Mouse (Mus musculus): ENCODE results near the gene Dcxr. TPM values are rescaled to one million over a fixed set of nuclear protein-coding genes. Genes with fewer than 3 reads are reported as not detected.

Dcxr gene
- polyA plus RNA-seq, 1 experiment from 2014 or later, result 43.0 TPM

DNA sequence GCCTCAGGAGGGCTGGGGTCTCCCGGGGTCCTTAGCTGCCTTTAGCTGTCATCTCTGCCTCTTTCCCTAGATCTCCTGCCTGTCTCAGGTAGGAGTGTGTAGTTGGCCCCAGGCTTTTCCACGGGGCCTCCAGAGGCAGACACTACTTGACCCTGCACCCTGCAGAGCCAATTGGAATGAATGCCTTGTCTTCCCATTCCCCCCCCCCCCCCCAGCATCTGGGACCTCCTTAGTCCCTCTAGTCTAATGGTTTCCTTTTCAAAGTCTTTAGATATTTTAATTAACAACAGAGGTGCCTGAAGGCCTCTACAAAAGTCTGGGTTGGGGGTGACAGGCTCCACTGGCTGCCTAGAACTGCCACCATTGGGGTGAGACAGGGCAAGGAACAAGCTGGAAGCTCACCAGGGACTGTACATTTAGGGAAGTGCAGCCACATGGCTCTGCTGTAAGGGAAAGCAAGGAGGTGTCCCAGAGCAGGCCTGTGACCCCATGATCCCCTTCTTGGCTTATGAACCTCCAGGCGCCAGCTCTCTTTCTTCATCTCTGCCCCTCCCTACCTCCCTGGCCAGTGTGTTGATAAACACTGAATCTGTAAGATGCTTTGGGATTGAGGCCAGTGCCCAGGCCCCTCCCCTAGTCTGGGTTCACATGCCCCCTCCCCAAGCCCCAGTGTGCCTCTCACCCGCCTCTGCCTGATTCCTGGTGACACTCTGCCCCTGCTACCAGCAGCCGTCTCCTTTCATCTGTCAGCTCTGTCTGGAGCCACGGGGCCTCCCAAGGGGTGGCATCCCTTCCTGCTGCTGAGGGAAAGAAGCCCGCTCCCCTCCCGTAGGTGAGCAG, 22.4 kb downstream of the Dcxr start:
- H3K27me3 ChIP-seq (ENCODE audit: control insufficient read depth, insufficient read depth, low read length), result no peaks in the 10 kb centered on the region
- peak overlapping the region; percentile 25; the same call in 1 of the 2 replicates for H3K27ac ChIP-seq (ENCODE audit: low read length)
- no peak for ATAC-seq (ENCODE audit: insufficient read depth, low FRiP score)
- no peaks in the 10 kb centered on the region for H3K36me3 ChIP-seq (ENCODE audit: control insufficient read depth, insufficient read depth, low read length)
- WGBS, result 29% methylated on average over 8 of the region's 8 CpGs
- H3K4me2 ChIP-seq (ENCODE audit: low read depth, low read length), result no peak overlapping the region
- peak overlapping the region; percentile 32; the same call in 1 of the 2 replicates for H3K9ac ChIP-seq (ENCODE audit: low read length)
- H3K4me3 ChIP-seq (replicated peaks; ENCODE audit: low read length), result no peak overlapping the region
- H3K4me1 ChIP-seq (ENCODE audit: control insufficient read depth, insufficient read depth, low read length), result peaks cover 37% of the 10 kb centered on the region
- no peaks in the 10 kb centered on the region for H3K9me3 ChIP-seq (replicated peaks; ENCODE audit: control insufficient read depth, low read length)

DNA sequence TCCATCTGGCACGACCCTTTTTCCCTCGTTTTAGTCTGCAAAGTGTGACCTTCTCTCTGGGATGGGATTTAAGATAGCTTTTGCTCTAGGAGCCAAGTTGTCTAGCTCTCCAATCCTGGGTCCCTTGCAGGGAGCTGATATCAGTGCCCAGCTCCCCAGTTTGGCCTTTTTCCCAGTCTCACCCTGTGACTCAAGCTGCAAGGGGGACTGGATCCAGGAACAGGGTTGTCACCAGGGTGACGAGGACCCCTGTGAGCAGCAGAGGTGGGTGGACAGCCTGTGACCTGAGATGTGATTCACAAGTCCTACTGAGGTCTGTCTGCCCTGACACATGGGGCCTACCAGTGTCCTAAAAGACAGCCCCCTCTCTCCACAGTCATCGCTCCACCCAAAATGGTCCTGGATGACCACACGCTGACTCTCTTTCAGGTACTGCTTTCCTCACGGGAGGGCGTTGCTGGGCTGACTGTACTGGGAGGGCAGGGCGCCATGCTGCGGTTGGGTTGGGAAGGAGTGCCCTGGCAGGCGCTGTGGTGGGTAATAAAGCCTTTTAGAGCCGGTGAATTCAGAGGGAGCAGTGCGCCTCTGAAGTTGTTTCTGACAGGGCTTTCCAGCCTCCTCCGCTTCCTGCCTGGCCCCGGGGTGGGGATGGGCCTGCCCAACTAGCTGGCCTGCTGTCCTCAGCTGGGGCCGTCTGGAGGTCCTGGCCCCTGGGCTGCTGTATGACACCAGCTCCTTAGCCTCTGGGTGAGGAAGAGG, 23.2 kb downstream of the Dcxr start:
- no peaks in the 10 kb centered on the region for H3K27me3 ChIP-seq (ENCODE audit: control insufficient read depth, insufficient read depth, low read length)
- H3K4me1 ChIP-seq (ENCODE audit: control insufficient read depth, insufficient read depth, low read length), result peaks cover 29% of the 10 kb centered on the region
- 44% methylated on average over 15 of the region's 15 CpGs for WGBS
- no peak overlapping the region for H3K4me2 ChIP-seq (ENCODE audit: low read depth, low read length)
- H3K27ac ChIP-seq (ENCODE audit: low read length), result peak overlapping the region; percentile 25; the same call in 1 of the 2 replicates
- H3K9ac ChIP-seq (ENCODE audit: low read length), result peak overlapping the region; percentile 17; the same call in 1 of the 2 replicates
- no peaks in the 10 kb centered on the region for H3K9me3 ChIP-seq (replicated peaks; ENCODE audit: control insufficient read depth, low read length)
- no peak for ATAC-seq (ENCODE audit: insufficient read depth, low FRiP score)
- no peak overlapping the region for H3K4me3 ChIP-seq (replicated peaks; ENCODE audit: low read length)
- no peaks in the 10 kb centered on the region for H3K36me3 ChIP-seq (ENCODE audit: control insufficient read depth, insufficient read depth, low read length)

DNA sequence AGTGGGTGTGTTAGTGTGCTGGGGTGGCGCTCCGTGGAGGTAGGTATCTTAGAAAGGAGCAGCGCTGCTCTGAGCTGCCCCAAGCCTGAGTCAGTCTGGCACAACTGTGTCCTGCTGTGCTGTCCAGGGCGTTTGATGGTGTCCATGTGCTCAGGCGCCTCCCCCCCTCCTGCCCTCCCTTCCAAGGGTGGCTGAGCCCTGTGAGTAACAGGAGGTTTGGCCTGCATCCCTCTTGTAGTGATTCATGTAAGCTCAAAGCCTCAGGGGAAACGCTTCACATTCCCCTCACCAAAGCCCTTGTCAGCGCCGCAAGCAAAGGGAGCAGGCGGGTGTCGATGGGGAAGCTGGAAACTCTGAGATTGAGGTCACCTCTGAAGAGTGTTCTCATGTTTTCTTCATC, 29.3 kb downstream of the Dcxr start:
- Histone ChIP-seq H3K9ac (ENCODE audit: low read length) (0 out of 2 replicates have a peak overlapping the region, but pooled peaks have one; percentile 34), H3K9me3 (replicated peaks; ENCODE audit: control insufficient read depth, low read length) (no peaks in the 10 kb centered on the region), H3K36me3 (ENCODE audit: control insufficient read depth, insufficient read depth, low read length) (no peaks in the 10 kb centered on the region), H3K27me3 (ENCODE audit: control insufficient read depth, insufficient read depth, low read length) (no peaks in the 10 kb centered on the region), H3K4me1 (ENCODE audit: control insufficient read depth, insufficient read depth, low read length) (peaks cover 10% of the 10 kb centered on the region), H3K4me2 (ENCODE audit: low read depth, low read length) (no peak overlapping the region), H3K27ac (ENCODE audit: low read length) (peak overlapping the region; percentile 83), H3K4me3 (replicated peaks; ENCODE audit: low read length) (no peak overlapping the region)
- 45% methylated on average over 10 of the region's 10 CpGs for WGBS
- peak; percentile 56; the same call in 1 of the 2 replicates for ATAC-seq (ENCODE audit: insufficient read depth, low FRiP score)

DNA sequence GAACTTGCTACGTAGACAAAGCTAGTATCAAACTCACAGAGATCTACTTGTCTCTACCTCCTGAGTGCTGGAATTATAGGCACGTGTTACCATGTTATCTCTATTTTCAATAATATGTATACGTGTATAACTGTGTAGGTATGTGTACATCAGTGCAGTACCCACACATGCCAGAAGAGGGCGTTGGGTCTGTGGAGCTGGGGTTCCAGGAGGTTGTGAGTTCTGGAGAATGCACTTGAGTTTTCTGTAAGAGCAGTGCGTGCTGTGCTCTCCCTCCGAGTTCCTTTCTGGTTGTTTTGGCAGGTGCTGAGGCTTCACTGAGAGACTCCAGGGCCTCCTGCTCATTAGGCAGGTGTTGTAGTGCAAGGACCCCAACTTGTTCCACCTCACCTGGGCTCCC, 30.5 kb downstream of the Dcxr start:
- no peak overlapping the region for H3K4me2 ChIP-seq (ENCODE audit: low read depth, low read length)
- ATAC-seq (ENCODE audit: insufficient read depth, low FRiP score), result no peak
- H3K9ac ChIP-seq (ENCODE audit: low read length), result no peak overlapping the region
- H3K9me3 ChIP-seq (replicated peaks; ENCODE audit: control insufficient read depth, low read length), result no peaks in the 10 kb centered on the region
- peaks cover 10% of the 10 kb centered on the region for H3K4me1 ChIP-seq (ENCODE audit: control insufficient read depth, insufficient read depth, low read length)
- H3K27ac ChIP-seq (ENCODE audit: low read length), result no peak overlapping the region
- H3K4me3 ChIP-seq (replicated peaks; ENCODE audit: low read length), result no peak overlapping the region
- WGBS, result 88% methylated on average over 6 of the region's 6 CpGs
- H3K27me3 ChIP-seq (ENCODE audit: control insufficient read depth, insufficient read depth, low read length), result no peaks in the 10 kb centered on the region
- H3K36me3 ChIP-seq (ENCODE audit: control insufficient read depth, insufficient read depth, low read length), result no peaks in the 10 kb centered on the region

DNA sequence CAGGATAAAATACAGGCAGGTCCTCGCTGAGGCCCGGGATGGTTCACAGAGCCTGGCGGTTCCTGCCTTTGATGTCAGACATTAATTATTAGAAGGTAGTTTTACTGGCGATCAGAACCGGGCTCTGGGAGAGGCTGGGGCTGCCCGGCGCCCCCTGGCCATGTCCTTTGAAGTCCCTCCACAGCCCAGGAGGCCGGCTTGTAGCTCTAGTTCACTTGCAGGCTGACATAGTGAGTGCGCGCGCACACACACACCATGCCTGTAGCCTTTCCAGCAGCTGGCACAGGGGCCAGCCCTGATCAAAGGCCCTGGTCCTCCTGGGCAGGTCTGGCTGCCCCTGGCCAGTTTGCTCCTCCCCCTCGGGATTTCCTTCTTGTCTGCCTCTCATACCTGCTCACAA, 31.4 kb downstream of the Dcxr start:
- Histone ChIP-seq H3K27ac (ENCODE audit: low read length) (peak overlapping the region; percentile 43; the same call in 1 of the 2 replicates), H3K4me1 (ENCODE audit: control insufficient read depth, insufficient read depth, low read length) (peaks cover 10% of the 10 kb centered on the region), H3K4me2 (ENCODE audit: low read depth, low read length) (no peak overlapping the region), H3K27me3 (ENCODE audit: control insufficient read depth, insufficient read depth, low read length) (no peaks in the 10 kb centered on the region), H3K9ac (ENCODE audit: low read length) (no peak overlapping the region), H3K36me3 (ENCODE audit: control insufficient read depth, insufficient read depth, low read length) (no peaks in the 10 kb centered on the region), H3K9me3 (replicated peaks; ENCODE audit: control insufficient read depth, low read length) (no peaks in the 10 kb centered on the region), H3K4me3 (replicated peaks; ENCODE audit: low read length) (no peak overlapping the region)
- 34% methylated on average over 12 of the region's 12 CpGs for WGBS
- peak; percentile 21; the same call in 1 of the 2 replicates for ATAC-seq (ENCODE audit: insufficient read depth, low FRiP score)

DNA sequence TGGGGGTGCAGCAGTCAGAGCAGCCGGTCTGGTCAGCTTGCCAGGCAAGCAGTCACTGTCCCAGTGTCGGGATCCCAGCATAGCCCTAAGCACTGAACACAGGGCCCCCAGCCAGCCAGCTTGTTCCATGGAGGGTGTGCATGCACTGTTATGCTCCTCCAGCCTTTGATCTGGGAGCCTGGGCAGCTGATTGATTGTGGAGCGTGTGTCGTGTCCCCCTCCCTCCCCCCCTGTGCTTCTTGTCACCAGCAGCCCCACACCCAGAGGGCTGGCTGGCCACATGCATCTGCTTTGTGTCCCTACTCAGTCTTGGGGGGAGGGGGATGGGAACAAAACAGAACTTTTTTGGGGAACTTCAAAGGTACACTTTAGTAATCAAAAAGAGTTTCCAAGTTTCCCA, 31.9 kb downstream of the Dcxr start:
- H3K27me3 ChIP-seq (ENCODE audit: control insufficient read depth, insufficient read depth, low read length), result no peaks in the 10 kb centered on the region
- ATAC-seq (ENCODE audit: insufficient read depth, low FRiP score), result peak; percentile 27; the same call in 1 of the 2 replicates
- H3K9me3 ChIP-seq (replicated peaks; ENCODE audit: control insufficient read depth, low read length), result no peaks in the 10 kb centered on the region
- no peaks in the 10 kb centered on the region for H3K36me3 ChIP-seq (ENCODE audit: control insufficient read depth, insufficient read depth, low read length)
- H3K4me2 ChIP-seq (ENCODE audit: low read depth, low read length), result no peak overlapping the region
- H3K4me3 ChIP-seq (replicated peaks; ENCODE audit: low read length), result no peak overlapping the region
- WGBS, result 24% methylated on average over 4 of the region's 4 CpGs
- H3K4me1 ChIP-seq (ENCODE audit: control insufficient read depth, insufficient read depth, low read length), result peaks cover 10% of the 10 kb centered on the region
- H3K27ac ChIP-seq (ENCODE audit: low read length), result peak overlapping the region; percentile 43; the same call in 1 of the 2 replicates
- no peak overlapping the region for H3K9ac ChIP-seq (ENCODE audit: low read length)

DNA sequence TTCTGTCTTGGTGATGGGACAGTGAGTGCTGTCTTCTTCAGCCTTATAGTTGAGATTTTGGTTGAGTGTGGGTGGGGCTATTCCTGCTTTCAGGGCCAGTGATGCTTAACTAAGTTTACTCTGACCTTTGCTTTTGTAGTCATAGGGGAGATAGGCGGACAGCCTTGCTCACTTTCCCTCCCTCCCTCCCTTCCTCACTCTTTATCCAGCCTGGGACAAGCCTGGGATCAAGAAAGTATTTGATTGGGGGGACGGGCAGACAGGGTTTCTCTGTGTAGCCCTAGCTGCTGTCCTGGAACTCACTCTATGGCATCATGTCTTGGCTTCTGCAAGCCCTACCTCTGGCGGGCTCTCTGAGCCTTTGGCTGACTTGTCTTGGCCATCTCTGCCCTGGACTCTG, 33.6 kb downstream of the Dcxr start:
- Histone ChIP-seq H3K4me1 (ENCODE audit: control insufficient read depth, insufficient read depth, low read length) (peaks cover 10% of the 10 kb centered on the region), H3K9me3 (replicated peaks; ENCODE audit: control insufficient read depth, low read length) (no peaks in the 10 kb centered on the region), H3K9ac (ENCODE audit: low read length) (no peak overlapping the region), H3K4me2 (ENCODE audit: low read depth, low read length) (no peak overlapping the region), H3K4me3 (replicated peaks; ENCODE audit: low read length) (no peak overlapping the region), H3K36me3 (ENCODE audit: control insufficient read depth, insufficient read depth, low read length) (peaks cover 5% of the 10 kb centered on the region; the same call in 1 of the 2 replicates), H3K27me3 (ENCODE audit: control insufficient read depth, insufficient read depth, low read length) (no peaks in the 10 kb centered on the region), H3K27ac (ENCODE audit: low read length) (no peak overlapping the region)
- ATAC-seq (ENCODE audit: insufficient read depth, low FRiP score), result no peak
- 82% methylated on average over 3 of the region's 3 CpGs for WGBS

DNA sequence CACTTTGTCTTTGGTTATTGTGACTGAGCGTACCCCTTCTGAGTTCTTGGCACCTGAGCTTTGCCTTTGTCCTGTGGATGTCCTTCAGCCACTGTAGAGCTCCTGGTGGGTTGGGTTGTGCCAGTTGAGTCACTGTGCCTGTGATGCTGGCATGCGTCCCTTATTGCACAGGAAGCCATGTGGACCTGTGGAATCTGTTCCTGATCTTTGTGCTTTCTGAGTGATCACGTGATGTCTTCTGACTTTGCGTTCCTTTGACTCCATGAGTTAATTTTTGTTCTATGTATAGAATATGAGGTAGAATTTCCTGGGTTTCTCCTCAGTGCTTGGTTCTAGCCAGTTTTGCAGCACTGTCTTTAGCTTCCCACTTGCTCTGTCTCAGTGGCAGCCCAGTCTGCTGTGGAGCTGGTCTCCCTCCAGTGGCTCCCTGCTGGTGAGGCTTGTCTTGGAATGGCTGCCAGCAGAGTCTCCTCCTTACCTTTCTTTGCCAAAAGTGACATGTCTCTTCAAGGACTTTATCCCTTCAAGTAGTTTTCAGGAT, 34.5 kb downstream of the Dcxr start:
- H3K36me3 ChIP-seq (ENCODE audit: control insufficient read depth, insufficient read depth, low read length), result peaks cover 6% of the 10 kb centered on the region; the same call in 1 of the 2 replicates
- 86% methylated on average over 4 of the region's 4 CpGs for WGBS
- H3K4me3 ChIP-seq (replicated peaks; ENCODE audit: low read length), result no peak overlapping the region

More for the DNA sequence above, 34.5 kb downstream of the Dcxr start:
- Histone ChIP-seq H3K4me2 (ENCODE audit: low read depth, low read length) (no peak overlapping the region), H3K9me3 (replicated peaks; ENCODE audit: control insufficient read depth, low read length) (no peaks in the 10 kb centered on the region), H3K27ac (ENCODE audit: low read length) (no peak overlapping the region), H3K27me3 (ENCODE audit: control insufficient read depth, insufficient read depth, low read length) (no peaks in the 10 kb centered on the region), H3K4me1 (ENCODE audit: control insufficient read depth, insufficient read depth, low read length) (peaks cover 10% of the 10 kb centered on the region), H3K9ac (ENCODE audit: low read length) (no peak overlapping the region)
- ATAC-seq (ENCODE audit: insufficient read depth, low FRiP score), result no peak

All from stomach, embryonic 16.5 days (tissue).